Mouse (Mus musculus) lung, embryonic 15.5 days (tissue): ENCODE data around the gene Chst11. TPM values are rescaled to one million over a fixed set of nuclear protein-coding genes. Genes with fewer than 3 reads are reported as not detected.

Experiments
- ATAC-seq: fragments of 200-750 bp; cut with Nextera tagmentation; 2 replicates; pipeline ENCODE4 v1.8.0; 2017; ENCODE audit warnings: moderate number of reproducible peaks, borderline replicate concordance; ENCODE audit not compliant: low FRiP score, low TSS enrichment; ENCODE audit errors: extremely low read depth
- H3K27ac ChIP-seq: fragments of 300-500 bp; sonication (generic); 2 replicates; pipeline ENCODE4 v1.5.1; 2015; ENCODE audit warnings: moderate library complexity, mild to moderate bottlenecking, inconsistent platforms
- H3K27me3 ChIP-seq: fragments of 300-500 bp; sonication (generic); 2 replicates; pipeline ENCODE4 v1.6.1; 2015; ENCODE audit warnings: inconsistent platforms
- H3K36me3 ChIP-seq: fragments of 300-500 bp; sonication (generic); 2 replicates; pipeline ENCODE4 v1.6.1; 2015; ENCODE audit warnings: inconsistent platforms
- H3K4me1 ChIP-seq: fragments of 300-500 bp; sonication (generic); 2 replicates; pipeline ENCODE4 v1.6.1; 2015; ENCODE audit warnings: inconsistent platforms
- H3K4me2 ChIP-seq: fragments of 300-500 bp; sonication (generic); 2 replicates; pipeline ENCODE4 v1.6.1; 2015; ENCODE audit warnings: inconsistent platforms, mild to moderate bottlenecking, moderate library complexity
- H3K4me3 ChIP-seq: fragments of 300-500 bp; sonication (generic); 2 replicates; pipeline ENCODE4 v1.5.1; 2015; ENCODE audit warnings: mild to moderate bottlenecking, inconsistent platforms
- H3K9ac ChIP-seq: fragments of 300-500 bp; sonication (generic); 2 replicates; pipeline ENCODE4 v1.6.1; 2015; ENCODE audit warnings: inconsistent platforms
- H3K9me3 ChIP-seq: fragments of 300-500 bp; sonication (generic); 2 replicates; pipeline ENCODE4 v1.6.1; 2016; ENCODE audit warnings: inconsistent platforms
- whole genome bisulfite sequencing: fragments of 180-500 bp; shearing (Covaris S2); methylation state at CpG from one replicate; pipeline ENCODE4 v1.1.7; 2015; 5-methylcytosine and 5-hydroxymethylcytosine counted together
- polyA plus RNA-seq: library from polyadenylated mRNA; unstranded; fragments of >200 nt; fragmentation: Nextera tagmentation; extraction: Ambion mirVana; gene quantifications from 2 replicates; pipeline ENCODE4 v1.2.1, GENCODE M21; 2015

The Chst11 gene
- polyA plus RNA-seq, 1 experiment from 2014 or later: 2.0 TPM

DNA sequence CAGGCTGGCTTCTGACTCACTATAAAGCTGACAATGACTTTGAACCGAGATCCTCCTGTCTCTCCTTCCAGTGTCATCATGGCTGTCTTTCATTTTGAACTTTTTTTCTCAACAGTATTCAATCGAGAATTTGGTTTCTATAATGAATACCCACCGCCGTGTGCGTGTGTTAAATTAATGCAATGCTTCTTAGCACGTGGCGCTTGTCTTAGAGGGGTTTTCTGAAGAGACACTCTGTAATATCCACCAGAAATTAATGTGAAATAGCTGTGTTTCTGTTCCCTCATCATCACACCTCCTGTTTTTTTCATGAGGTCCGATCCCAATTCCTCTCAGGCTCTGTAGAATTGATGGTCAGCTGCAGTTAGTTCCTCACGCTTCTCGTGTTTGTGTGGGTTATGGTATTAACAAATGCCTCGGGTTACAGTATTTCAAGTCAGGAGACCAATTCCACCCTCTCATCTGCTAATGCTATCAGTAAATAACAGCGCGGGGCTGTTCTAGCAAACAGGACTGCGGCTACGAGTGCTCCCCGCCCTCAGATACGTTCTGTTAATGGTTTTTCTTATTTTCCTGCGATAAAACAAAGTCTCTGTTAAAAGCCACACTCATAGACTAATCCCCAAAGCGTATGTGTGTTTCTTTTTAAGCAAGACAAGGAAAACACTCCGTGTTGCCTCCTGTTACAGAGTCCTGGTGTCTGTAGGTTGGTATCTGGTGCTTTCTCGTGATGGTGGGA lies 32.6 kb downstream of the Chst11 start:
- H3K4me2 ChIP-seq: no peak overlapping the region

DNA sequence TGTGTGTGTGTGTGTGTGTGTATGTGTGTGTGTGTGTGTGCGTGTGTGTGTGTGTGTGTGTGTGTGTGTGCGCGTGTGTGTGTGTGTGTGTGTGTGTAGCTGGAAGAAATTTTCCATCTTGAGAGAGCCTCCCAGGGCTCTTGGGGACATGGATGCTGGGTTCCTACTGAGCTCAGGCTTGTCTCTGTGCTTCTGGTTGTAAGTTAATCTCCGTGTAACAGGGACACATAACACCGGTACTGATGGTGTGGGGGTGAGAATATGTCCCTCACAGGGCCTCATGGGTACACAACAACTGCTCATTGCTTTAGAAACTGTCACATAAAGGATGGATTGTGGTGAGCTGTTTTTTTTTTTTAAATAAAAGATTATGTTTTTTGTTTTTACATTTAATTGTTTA lies 33.2 kb downstream of the Chst11 start:
- no peaks in the 10 kb centered on the region for H3K9me3 ChIP-seq
- ATAC-seq: no peak
- no peak overlapping the region for H3K27ac ChIP-seq
- H3K9ac ChIP-seq: no peak overlapping the region
- 59% methylated on average over 3 of the region's 5 CpGs for WGBS
- H3K27me3 ChIP-seq: no peaks in the 10 kb centered on the region
- no peak overlapping the region for H3K4me3 ChIP-seq
- H3K4me1 ChIP-seq: no peaks in the 10 kb centered on the region
- H3K36me3 ChIP-seq: no peaks in the 10 kb centered on the region
- H3K4me2 ChIP-seq: no peak overlapping the region

More for the DNA sequence above, 32.6 kb downstream of the Chst11 start:
- H3K27me3 ChIP-seq: no peaks in the 10 kb centered on the region
- no peaks in the 10 kb centered on the region for H3K36me3 ChIP-seq
- 54% methylated on average over 21 of the region's 21 CpGs for WGBS
- H3K27ac ChIP-seq: no peak overlapping the region
- no peaks in the 10 kb centered on the region for H3K9me3 ChIP-seq
- ATAC-seq: no peak
- H3K4me1 ChIP-seq: no peaks in the 10 kb centered on the region
- H3K4me3 ChIP-seq: no peak overlapping the region
- H3K9ac ChIP-seq: no peak overlapping the region

DNA sequence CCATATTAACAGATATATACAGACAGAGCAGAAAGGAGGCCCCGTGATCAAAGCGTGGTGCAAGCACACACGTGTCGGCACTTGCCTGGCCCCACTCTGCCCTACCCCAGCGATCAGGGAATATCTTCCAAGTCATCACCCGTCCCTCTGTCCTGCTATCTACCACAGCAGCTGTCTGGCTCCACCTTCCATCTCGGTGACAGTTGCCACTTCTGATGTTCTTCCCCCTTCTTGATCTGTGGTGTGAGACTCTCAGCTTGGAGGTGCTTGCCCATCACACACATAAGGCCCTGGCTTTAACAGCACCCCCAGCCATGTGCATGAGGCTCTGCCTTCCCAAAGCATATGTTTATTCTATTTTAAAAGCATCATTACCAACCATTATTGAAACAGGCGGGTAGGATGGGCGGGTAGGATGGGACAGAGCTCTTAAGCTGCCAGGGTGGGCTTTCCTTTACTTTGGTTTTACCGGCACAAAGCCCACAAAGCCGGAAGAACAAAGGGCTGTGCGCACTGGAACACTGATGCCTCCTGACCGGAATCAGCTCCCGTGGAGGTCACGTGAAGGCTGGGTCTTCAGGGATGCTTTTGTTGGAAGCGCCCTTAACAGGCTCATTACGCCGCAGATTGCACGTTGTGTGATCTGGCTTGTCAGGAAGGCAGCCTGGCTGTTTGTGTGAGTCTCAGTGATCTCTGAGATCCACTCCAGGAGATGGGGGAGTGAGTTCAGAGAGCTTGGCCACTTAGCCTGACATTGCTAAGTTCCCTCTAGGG lies 34.4 kb downstream of the Chst11 start:
- no peak overlapping the region for H3K4me2 ChIP-seq
- no peak overlapping the region for H3K27ac ChIP-seq
- no peaks in the 10 kb centered on the region for H3K9me3 ChIP-seq
- ATAC-seq: peak; percentile 36; the same call in 1 of the 2 replicates
- 61% methylated on average over 19 of the region's 19 CpGs for WGBS
- H3K27me3 ChIP-seq: no peaks in the 10 kb centered on the region
- H3K4me1 ChIP-seq: no peaks in the 10 kb centered on the region
- H3K9ac ChIP-seq: no peak overlapping the region
- no peaks in the 10 kb centered on the region for H3K36me3 ChIP-seq
- H3K4me3 ChIP-seq: no peak overlapping the region

DNA sequence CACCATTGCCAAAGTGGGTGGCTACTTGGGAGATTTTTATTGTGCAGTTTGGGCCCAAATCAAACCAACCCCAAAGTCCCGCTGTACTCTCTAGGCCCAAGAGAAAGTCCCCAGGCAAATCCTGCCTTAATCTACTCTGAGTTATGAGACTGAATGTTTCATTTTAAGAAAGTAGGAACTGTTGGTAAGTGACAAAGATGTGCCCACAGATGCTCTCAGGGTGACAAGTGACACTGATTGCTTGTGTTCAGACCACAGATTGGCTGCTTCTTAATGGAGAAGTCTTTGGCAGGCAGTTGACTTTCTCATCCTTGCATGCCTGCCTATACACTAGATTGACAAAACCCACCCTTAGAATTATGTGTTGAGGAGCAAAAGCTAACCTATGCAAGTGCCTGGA lies 37.3 kb downstream of the Chst11 start:
- no peaks in the 10 kb centered on the region for H3K36me3 ChIP-seq
- 96% methylated on average over 1 of the region's 1 CpGs for WGBS
- no peaks in the 10 kb centered on the region for H3K27me3 ChIP-seq
- H3K27ac ChIP-seq: no peak overlapping the region
- no peak overlapping the region for H3K4me3 ChIP-seq
- H3K4me2 ChIP-seq: no peak overlapping the region
- H3K9ac ChIP-seq: no peak overlapping the region
- ATAC-seq: no peak
- no peaks in the 10 kb centered on the region for H3K9me3 ChIP-seq
- no peaks in the 10 kb centered on the region for H3K4me1 ChIP-seq

DNA sequence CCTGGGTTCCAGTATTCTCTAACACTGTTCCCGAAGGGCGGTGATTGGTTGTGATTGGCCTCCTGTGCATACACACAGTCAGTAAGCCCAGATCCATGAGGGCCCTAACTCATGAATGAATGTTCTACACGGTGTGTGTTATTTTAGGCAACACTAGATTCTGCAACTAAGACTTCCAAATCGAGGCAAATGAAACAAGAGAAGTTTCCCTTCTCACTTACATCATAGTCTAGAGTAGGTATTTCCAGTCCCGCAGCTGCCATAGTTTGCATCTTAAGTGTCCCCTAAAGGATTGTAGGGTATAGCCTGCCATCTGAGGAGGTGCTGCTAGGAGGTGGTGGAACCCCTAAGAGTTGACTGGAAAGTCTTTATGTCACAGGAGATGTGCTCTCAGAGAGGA lies 40.9 kb downstream of the Chst11 start:
- no peak overlapping the region for H3K4me3 ChIP-seq
- no peaks in the 10 kb centered on the region for H3K9me3 ChIP-seq
- H3K27ac ChIP-seq: no peak overlapping the region
- no peak for ATAC-seq
- no peak overlapping the region for H3K9ac ChIP-seq
- no peaks in the 10 kb centered on the region for H3K27me3 ChIP-seq
- no peak overlapping the region for H3K4me2 ChIP-seq
- WGBS: 90% methylated on average over 5 of the region's 5 CpGs
- peaks cover 8% of the 10 kb centered on the region for H3K4me1 ChIP-seq
- H3K36me3 ChIP-seq: no peaks in the 10 kb centered on the region

DNA sequence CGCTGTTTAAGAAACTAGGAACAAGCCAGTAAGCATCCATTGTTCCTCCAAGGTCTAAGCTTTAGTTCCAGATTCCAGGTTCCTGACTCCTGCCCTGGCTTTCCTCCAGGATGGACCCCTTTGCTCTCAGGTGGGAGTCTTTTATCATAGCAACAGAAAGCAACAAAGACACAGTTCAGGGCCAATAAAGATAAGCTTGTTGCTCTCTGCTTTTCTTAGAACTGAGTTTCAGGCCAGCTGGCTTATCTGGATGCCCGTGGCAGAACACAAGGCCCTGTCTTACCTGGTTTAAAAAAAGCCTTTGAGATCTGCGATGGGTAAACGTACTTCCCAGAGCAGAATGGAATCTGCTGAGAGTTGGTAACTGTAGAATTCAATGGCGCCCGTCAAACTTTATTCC lies 42.4 kb downstream of the Chst11 start:
- H3K9ac ChIP-seq: no peak overlapping the region
- ATAC-seq: no peak
- no peaks in the 10 kb centered on the region for H3K36me3 ChIP-seq
- H3K4me1 ChIP-seq: peaks cover 22% of the 10 kb centered on the region
- no peaks in the 10 kb centered on the region for H3K9me3 ChIP-seq
- 72% methylated on average over 6 of the region's 6 CpGs for WGBS
- H3K27ac ChIP-seq: no peak overlapping the region
- H3K4me2 ChIP-seq: no peak overlapping the region
- no peak overlapping the region for H3K4me3 ChIP-seq
- no peaks in the 10 kb centered on the region for H3K27me3 ChIP-seq

DNA sequence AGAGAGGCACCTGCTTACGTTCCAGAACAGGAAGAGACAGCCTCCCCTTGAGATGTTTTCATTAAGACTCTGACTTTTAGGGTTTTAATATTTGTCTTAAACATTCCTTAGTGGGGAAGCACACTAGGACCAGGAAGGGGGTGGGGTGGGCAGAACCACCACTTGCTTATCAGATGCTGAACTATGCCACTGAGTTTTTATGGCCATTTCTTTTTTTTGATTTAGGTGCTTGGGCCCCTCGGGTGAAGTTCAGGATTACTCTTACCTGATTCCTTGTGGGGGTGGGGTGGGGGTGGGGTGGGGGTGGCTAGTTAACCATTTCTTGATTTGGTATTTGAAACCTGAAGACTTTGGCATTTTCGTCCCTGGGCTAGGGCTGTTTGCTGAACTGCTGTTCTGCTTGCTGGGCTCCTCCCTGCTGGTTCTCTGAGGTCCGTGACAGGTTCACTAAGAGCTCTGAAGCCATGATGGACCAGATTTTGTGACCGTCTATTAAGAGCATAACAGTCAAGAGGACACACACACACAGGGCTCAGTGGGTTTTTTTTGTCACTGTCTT lies 44.9 kb downstream of the Chst11 start:
- H3K27ac ChIP-seq: no peak overlapping the region
- ATAC-seq: no peak
- WGBS: 42% methylated on average over 5 of the region's 5 CpGs

DNA sequence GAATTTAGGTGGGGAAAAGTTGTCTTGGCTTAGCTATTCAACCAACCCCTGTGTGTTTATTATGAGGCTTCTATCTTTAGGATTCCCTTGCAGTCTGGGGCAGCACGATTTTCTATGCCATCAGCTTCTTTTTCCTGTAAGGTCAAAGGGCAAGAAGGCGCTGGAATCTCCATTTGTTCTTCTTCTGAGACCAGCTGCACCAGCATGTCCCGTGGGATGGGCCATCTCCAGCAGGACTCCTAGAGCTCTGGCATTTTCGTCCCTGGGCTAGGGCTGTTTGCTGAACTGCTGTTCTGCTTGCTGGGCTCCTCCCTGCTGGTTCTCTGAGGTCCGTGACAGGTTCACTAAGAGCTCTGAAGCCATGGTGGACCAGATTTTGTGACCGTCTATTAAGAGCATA lies 45.6 kb downstream of the Chst11 start:
- ATAC-seq: no peak
- Histone ChIP-seq H3K27ac (no peak overlapping the region), H3K4me3 (no peak overlapping the region), H3K9ac (no peak overlapping the region), H3K4me1 (peaks cover 23% of the 10 kb centered on the region), H3K9me3 (no peaks in the 10 kb centered on the region), H3K27me3 (no peaks in the 10 kb centered on the region), H3K4me2 (no peak overlapping the region), H3K36me3 (no peaks in the 10 kb centered on the region)
- 28% methylated on average over 6 of the region's 6 CpGs for WGBS

More for the DNA sequence above, 44.9 kb downstream of the Chst11 start:
- Histone ChIP-seq H3K9ac (no peak overlapping the region), H3K4me2 (no peak overlapping the region), H3K4me1 (peaks cover 23% of the 10 kb centered on the region), H3K36me3 (no peaks in the 10 kb centered on the region), H3K9me3 (no peaks in the 10 kb centered on the region), H3K27me3 (no peaks in the 10 kb centered on the region), H3K4me3 (no peak overlapping the region)

DNA sequence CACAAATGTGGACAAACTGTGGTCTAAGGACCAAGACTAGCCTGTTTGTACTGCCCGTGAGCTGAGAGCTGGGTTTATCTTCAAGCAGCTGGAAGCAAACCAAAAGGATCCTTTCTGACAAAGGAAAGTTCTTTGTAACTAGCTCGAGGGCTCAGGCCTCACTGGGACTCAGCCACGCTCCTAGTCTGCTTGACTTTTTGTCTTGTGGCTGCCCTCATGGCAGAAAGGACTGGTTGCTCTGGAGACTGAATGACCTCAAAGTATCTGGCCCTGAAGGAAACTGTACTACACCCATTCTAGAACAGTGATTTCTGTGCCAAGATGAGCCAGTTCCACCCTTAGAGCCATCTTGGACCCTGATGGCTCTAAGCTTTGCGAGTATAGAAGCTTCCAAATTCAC lies 46.3 kb downstream of the Chst11 start:
- H3K4me1 ChIP-seq: peaks cover 23% of the 10 kb centered on the region
- no peak for ATAC-seq
- H3K27ac ChIP-seq: no peak overlapping the region
- H3K4me3 ChIP-seq: no peak overlapping the region
- no peaks in the 10 kb centered on the region for H3K36me3 ChIP-seq
- no peaks in the 10 kb centered on the region for H3K9me3 ChIP-seq
- no peaks in the 10 kb centered on the region for H3K27me3 ChIP-seq
- 46% methylated on average over 4 of the region's 4 CpGs for WGBS
- no peak overlapping the region for H3K9ac ChIP-seq
- H3K4me2 ChIP-seq: no peak overlapping the region

DNA sequence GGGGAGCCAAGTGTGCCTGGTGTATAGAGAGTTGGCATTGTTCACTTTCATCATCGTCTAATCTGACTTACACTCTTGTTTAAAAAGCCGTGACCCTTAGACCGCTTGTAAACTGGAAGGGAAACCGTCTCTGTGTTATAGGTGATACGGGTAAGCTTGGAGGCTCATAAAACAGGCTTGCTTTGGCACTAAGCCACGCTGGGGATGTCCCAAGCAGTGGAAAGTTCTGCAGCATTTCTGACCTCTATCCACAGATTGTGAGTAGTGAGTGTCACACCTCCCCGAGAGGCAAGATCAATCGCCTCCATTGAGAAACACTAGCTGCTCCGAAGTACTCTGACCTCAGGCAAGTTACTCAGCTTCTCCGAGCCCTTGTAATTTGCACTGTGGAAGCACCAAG lies 47.3 kb downstream of the Chst11 start:
- Histone ChIP-seq H3K9ac (no peak overlapping the region), H3K27ac (no peak overlapping the region), H3K4me1 (peaks cover 23% of the 10 kb centered on the region), H3K9me3 (no peaks in the 10 kb centered on the region), H3K4me2 (no peak overlapping the region), H3K27me3 (no peaks in the 10 kb centered on the region), H3K36me3 (no peaks in the 10 kb centered on the region), H3K4me3 (no peak overlapping the region)
- WGBS: 54% methylated on average over 10 of the region's 10 CpGs
- no peak for ATAC-seq

DNA sequence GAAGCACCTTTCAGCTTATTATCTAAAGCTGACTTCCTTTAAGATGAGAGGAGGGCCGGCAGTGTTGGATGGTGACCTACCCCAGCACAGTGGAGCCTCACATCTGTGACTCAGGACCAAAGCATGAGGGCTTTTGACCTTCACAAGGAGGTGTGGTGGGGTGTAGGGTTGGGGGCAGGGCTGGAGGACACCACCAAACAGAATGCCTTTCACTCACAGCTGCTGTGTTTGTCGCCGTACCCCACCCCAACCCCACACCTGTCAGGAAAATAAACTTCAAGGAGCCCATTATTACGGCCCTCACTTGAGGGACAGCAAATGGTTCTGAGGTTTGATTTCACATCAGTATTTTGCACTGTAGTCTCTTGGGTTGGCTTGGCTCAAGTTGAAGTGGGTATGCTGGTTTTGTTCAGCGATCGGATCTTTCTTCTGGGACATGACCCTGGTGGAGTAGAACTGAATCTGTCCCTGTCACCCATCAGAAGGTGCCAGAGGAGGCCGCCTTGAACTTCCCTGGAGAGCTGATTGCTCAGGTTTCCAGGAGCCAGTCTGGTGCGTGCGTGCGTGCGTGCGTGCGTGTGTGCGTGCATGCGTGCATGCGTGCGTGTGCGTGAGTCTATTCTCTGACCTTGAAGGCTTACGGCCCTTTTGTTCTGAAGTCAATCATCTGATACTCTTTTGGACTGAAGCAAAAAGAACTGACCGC lies 51.2 kb downstream of the Chst11 start:
- Histone ChIP-seq H3K4me1 (0 out of 2 replicates have a peak, but pooled peaks cover 12% of the 10 kb centered on the region), H3K4me2 (no peak overlapping the region), H3K9ac (no peak overlapping the region), H3K27me3 (no peaks in the 10 kb centered on the region), H3K9me3 (no peaks in the 10 kb centered on the region), H3K27ac (no peak overlapping the region), H3K4me3 (no peak overlapping the region), H3K36me3 (no peaks in the 10 kb centered on the region)
- ATAC-seq: peak; percentile 23; the same call in 1 of the 2 replicates
- WGBS: 80% methylated on average over 20 of the region's 20 CpGs
